Mouse (Mus musculus): ENCODE data around the gene Tex44. TPM values are rescaled to one million over a fixed set of nuclear protein-coding genes. Genes with fewer than 3 reads are reported as not detected.

Tex44 gene
- polyA plus RNA-seq, 1 experiment from 2014 or later = not detected

DNA sequence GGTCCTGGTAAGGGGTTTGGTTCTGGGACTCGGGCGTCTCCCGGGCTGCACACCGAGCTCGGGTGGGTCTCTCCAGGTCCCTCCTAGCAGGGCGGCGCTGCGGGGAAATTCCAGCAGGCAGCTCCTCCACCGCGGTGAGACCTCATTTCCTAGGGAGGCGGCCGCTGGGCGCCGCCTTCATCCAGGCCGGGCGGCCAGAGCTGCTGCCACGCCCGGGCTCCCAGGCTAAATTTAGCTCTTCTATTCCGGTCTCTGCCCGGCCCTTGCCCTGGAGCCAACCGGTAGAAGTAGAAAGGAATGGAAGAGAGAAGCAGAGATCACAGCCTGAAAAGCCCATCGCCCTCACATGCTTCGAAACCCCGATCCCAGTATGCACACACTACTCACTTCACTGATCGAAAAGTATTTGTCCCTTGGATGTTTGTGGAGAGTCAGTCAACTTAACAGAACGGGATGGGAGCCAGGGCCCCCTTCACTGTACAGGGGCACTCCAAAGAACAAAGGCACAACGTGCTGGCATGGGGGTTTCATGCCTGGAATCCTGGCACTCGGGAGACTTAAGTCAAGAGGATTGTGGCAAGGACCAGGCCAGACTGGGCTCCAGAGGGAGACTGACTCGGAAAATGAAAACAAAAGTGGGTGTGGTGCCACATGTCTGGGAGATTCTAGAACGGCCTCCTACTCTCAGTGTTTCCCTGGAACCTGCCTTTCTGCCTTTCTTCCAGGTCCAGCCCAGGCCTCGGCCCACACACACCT, 46.2 kb downstream of the Tex44 start:
- Histone ChIP-seq H3K27ac (ENCODE audit: low read length) (peak overlapping the region; percentile 93), H3K4me1 (ENCODE audit: insufficient read depth, low read depth, low read length) (peaks cover 20% of the 10 kb centered on the region), H3K27me3 (replicated peaks; ENCODE audit: insufficient read depth, low read length) (no peaks in the 10 kb centered on the region), H3K36me3 (ENCODE audit: insufficient read depth, low read length) (no peaks in the 10 kb centered on the region), H3K9me3 (ENCODE audit: low read length) (no peaks in the 10 kb centered on the region), H3K9ac (replicated peaks; ENCODE audit: low read depth) (no peak overlapping the region), H3K4me3 (ENCODE audit: low read depth, low read length) (no peak overlapping the region; the same call in 1 of the 2 replicates), H3K4me2 (replicated peaks; ENCODE audit: low read depth, low read length) (peak overlapping the region; percentile 39)
- TF ChIP-seq CTCF (IDR thresholded peaks at IDR 0.05) = peak; percentile 35
- peak; percentile 79 for TF ChIP-seq EP300 (IDR thresholded peaks at IDR 0.05)
- ATAC-seq (peak; percentile 67), DNase-seq (ENCODE audit: low spot score) (peak; percentile 91)
- WGBS = 2% methylated on average over 31 of the region's 31 CpGs

DNA sequence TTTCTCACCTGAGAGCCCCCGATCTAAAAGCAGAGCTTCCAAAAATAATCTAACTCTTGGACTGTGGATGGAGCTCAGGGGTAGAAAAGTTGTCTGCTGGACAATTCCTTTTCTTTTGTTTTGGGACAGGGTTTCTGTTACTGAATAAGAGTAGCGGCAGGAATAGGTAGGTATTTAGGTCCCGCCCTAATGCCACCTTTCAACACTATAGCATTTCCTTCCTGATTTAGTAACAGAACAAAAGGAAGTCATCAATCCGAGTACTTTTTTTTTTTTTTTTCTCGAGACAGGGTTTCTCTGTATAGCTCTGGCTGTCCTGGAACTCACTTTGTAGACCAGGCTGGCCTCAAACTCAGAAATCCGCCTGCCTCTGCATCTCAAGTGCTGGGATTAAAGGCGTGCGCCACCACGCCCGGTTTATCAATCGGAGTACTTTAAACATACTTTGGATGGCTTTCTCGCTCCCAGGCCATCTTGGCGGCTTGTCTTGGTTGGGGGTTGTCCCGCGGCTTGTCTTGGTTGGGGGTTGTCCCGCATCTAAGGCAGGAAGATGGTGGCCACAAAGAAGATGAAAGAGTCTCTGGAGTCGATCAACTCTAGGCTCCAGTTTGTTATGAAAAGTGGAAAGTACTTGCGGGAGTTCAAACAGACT, 47.1 kb downstream of the Tex44 start:
- Histone ChIP-seq H3K27ac (ENCODE audit: low read length) (peak overlapping the region; percentile 93), H3K27me3 (replicated peaks; ENCODE audit: insufficient read depth, low read length) (no peaks in the 10 kb centered on the region), H3K36me3 (ENCODE audit: insufficient read depth, low read length) (no peaks in the 10 kb centered on the region), H3K4me2 (replicated peaks; ENCODE audit: low read depth, low read length) (no peak overlapping the region; the same call in 1 of the 2 replicates), H3K9me3 (ENCODE audit: low read length) (no peaks in the 10 kb centered on the region), H3K4me3 (ENCODE audit: low read depth, low read length) (no peak overlapping the region), H3K4me1 (ENCODE audit: insufficient read depth, low read depth, low read length) (peaks cover 20% of the 10 kb centered on the region), H3K9ac (replicated peaks; ENCODE audit: low read depth) (no peak overlapping the region)
- 82% methylated on average over 18 of the region's 18 CpGs for WGBS
- ATAC-seq (no peak), DNase-seq (ENCODE audit: low spot score) (no peak)
- no peak for TF ChIP-seq CTCF (IDR thresholded peaks at IDR 0.05)
- no peak for TF ChIP-seq EP300 (IDR thresholded peaks at IDR 0.05)

Other genes with a start within 250 kb of the Tex44 start
- 5.9 TPM in 2 replicates for gene B3gnt7, start 123.5 kb upstream of the Tex44 start, polyA plus RNA-seq (2015; fragmentation: Nextera tagmentation; extraction: Ambion mirVana)
- gene Ncl, start 66.9 kb upstream of the Tex44 start, polyA plus RNA-seq (2015; fragmentation: Nextera tagmentation; extraction: Ambion mirVana) = 139 and 140 TPM in 2 replicates
- 1.3 and 2.1 TPM in 2 replicates for gene Nmur1, start 101 bp upstream of the Tex44 start, polyA plus RNA-seq (2015; fragmentation: Nextera tagmentation; extraction: Ambion mirVana)
- 1,264 and 1,361 TPM in 2 replicates for gene Ptma, start 100.4 kb downstream of the Tex44 start, polyA plus RNA-seq (2015; fragmentation: Nextera tagmentation; extraction: Ambion mirVana)
- 43.4 and 50.4 TPM in 2 replicates for gene Pde6d, start 156.3 kb downstream of the Tex44 start, polyA plus RNA-seq (2015; fragmentation: Nextera tagmentation; extraction: Ambion mirVana)
- 18.0 and 19.3 TPM in 2 replicates for gene Cops7b, start 156.6 kb downstream of the Tex44 start, polyA plus RNA-seq (2015; fragmentation: Nextera tagmentation; extraction: Ambion mirVana)
- gene Nppc, start 244.2 kb downstream of the Tex44 start, polyA plus RNA-seq (2015; fragmentation: Nextera tagmentation; extraction: Ambion mirVana) = 4.0 and 4.6 TPM in 2 replicates

Data from lung, postnatal 0 days (tissue).